Mouse (Mus musculus): Measurements from ENCODE around the gene Gpr6. TPM values are rescaled to one million over a fixed set of nuclear protein-coding genes. Genes with fewer than 3 reads are reported as not detected.

Gene Gpr6
- polyA plus RNA-seq (2012; ENCODE audit: insufficient read depth, low replicate concordance) = not detected in 2 replicates

DNA sequence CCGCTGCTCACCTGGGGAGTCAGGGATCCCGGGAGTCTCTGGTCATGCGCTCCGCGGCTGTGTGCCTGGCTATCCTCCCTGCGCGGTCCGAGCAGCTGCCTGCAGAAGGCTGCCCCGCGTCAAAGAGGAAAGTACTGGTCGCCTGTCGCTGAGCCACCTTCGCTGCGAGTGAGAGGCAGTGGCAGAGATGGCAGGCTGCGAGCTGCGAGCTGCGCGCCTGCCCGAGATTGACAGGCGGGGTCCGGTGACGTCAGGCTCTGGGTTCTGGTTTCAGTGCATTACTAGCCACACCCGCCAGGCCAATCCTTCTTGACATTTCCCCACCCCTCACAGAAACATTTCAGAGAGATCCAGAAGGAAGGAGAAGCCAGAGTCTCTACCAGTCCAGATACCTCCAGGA is at the start of gene Gpr6:
Gpr6 (minus strand) TSS at position 170 of the 400 bp plus-strand sequence.
- H3K4me3 ChIP-seq (replicated peaks) = peak within 1 kb of the TSS; percentile 31
- peaks cover 10% of the 10 kb centered on the region; the same call in 1 of the 2 replicates for H3K4me1 ChIP-seq
- peaks cover 32% of the 10 kb centered on the region for H3K27me3 ChIP-seq (replicated peaks)
- no peaks in the 10 kb centered on the region for H3K36me3 ChIP-seq (replicated peaks; ENCODE audit: low read length)
- H3K9me3 ChIP-seq = peaks cover 14% of the 10 kb centered on the region
- TF ChIP-seq FLI1 (IDR thresholded peaks at IDR 0.05; ENCODE audit: low read length) = no peak
- no peak for TF ChIP-seq GATA1 (IDR thresholded peaks at IDR 0.05; ENCODE audit: borderline replicate concordance, low read length)

GRCm38 (mm10) chr10:41100060-41100459 is 28.0 kb upstream of the Gpr6 start:
- no peaks in the 10 kb centered on the region for H3K9me3 ChIP-seq
- no peaks in the 10 kb centered on the region for H3K36me3 ChIP-seq (replicated peaks; ENCODE audit: low read length)
- TF ChIP-seq FLI1 (IDR thresholded peaks at IDR 0.05; ENCODE audit: low read length) (no peak), GATA1 (IDR thresholded peaks at IDR 0.05; ENCODE audit: borderline replicate concordance, low read length) (no peak)
- no peak overlapping the region for H3K4me3 ChIP-seq (replicated peaks)
- H3K4me1 ChIP-seq = no peaks in the 10 kb centered on the region
- peaks cover 14% of the 10 kb centered on the region for H3K27me3 ChIP-seq (replicated peaks)

- H3K4me1 ChIP-seq = no peaks in the 10 kb centered on the region
- no peaks in the 10 kb centered on the region for H3K9me3 ChIP-seq
- no peak overlapping the region for H3K4me3 ChIP-seq (replicated peaks)
- H3K36me3 ChIP-seq (replicated peaks; ENCODE audit: low read length) = no peaks in the 10 kb centered on the region
- TF ChIP-seq GATA1 (IDR thresholded peaks at IDR 0.05; ENCODE audit: borderline replicate concordance, low read length) = no peak
- TF ChIP-seq FLI1 (IDR thresholded peaks at IDR 0.05; ENCODE audit: low read length) = no peak
- H3K27me3 ChIP-seq (replicated peaks) = peaks cover 8% of the 10 kb centered on the region
These were observed 26.1 kb upstream of the Gpr6 start for GRCm38 (mm10) chr10:41098137-41098536.

GRCm38 (mm10) chr10:41088852-41089251 is 16.8 kb upstream of the Gpr6 start:
- H3K36me3 ChIP-seq (replicated peaks; ENCODE audit: low read length) = no peaks in the 10 kb centered on the region
- TF ChIP-seq FLI1 (IDR thresholded peaks at IDR 0.05; ENCODE audit: low read length) (no peak), GATA1 (IDR thresholded peaks at IDR 0.05; ENCODE audit: borderline replicate concordance, low read length) (no peak)
- peaks cover 4% of the 10 kb centered on the region; the same call in 1 of the 2 replicates for H3K9me3 ChIP-seq
- H3K4me1 ChIP-seq = no peaks in the 10 kb centered on the region
- no peak overlapping the region for H3K4me3 ChIP-seq (replicated peaks)
- H3K27me3 ChIP-seq (replicated peaks) = no peaks in the 10 kb centered on the region

DNA sequence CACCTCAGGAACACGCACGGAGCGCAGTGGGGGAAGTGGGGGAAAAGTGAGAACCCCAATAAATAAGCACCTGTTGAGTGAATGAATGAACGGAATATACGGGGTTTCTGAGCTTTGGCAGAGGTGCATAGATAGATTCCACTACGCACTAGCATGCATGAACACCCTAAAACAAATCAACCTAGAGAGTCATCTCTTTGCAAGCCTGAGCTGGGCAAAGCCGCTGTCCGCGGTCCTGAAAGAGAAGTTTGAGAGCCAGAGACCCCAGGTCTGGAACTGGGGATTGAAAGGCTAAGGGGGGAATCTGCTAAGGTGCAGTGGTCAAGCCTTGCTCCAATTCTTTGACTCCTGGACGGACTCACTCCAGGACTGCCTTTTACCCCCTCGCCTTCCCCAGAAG is 389 bp downstream of the Gpr6 start:
- H3K4me1 ChIP-seq = peaks cover 10% of the 10 kb centered on the region; the same call in 1 of the 2 replicates
- H3K36me3 ChIP-seq (replicated peaks; ENCODE audit: low read length) = no peaks in the 10 kb centered on the region
- peaks cover 14% of the 10 kb centered on the region for H3K9me3 ChIP-seq
- peaks cover 32% of the 10 kb centered on the region for H3K27me3 ChIP-seq (replicated peaks)
- no peak for TF ChIP-seq FLI1 (IDR thresholded peaks at IDR 0.05; ENCODE audit: low read length)
- TF ChIP-seq GATA1 (IDR thresholded peaks at IDR 0.05; ENCODE audit: borderline replicate concordance, low read length) = no peak
- no peak overlapping the region for H3K4me3 ChIP-seq (replicated peaks)

DNA sequence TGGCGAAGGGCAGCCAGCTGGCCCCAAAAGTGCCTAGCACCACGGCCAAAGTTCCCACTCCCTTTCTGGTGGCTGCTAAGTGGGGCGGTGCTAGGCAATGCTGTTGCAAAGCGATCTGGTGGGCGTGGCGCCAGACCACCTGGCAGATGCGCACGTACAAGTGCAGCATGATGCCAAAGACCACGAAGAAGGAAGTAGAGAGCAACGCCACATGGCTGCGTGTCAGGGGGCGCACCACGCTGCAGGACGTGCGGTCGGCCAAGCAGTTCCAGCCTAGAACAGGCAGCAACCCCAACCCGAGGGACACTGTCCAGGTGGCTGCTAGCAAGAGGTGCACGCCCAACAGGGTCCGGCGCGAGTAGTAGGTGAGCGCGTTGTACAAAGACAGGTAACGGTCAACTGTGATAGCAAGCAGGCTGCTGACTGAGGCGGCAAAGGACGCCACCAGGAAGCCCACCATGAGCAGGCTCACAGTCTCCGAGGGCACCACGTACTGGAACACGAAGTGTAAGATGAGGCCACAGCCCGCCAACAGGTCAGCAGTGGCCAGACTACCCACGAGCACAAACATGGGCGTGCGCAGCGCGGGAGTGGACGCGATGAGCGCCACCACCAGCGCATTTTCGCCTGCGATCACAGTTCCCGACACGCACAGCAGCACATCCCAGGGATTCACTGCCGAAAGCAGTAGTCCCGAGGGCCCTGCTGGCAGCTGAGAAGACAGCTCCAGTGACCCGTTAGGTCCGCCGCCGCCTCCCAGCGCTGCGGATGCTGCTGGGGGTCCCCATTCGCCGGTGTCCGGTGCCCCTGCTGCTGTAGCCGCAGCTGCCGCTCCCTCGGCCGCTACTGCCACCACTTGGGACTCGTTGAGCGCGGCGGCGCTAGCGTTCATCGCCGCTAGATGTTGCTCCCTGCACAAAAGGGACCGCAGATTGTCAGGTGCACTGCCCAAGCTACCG is 1.1 kb downstream of the Gpr6 start:
- Histone ChIP-seq H3K4me1 (peaks cover 10% of the 10 kb centered on the region; the same call in 1 of the 2 replicates), H3K27me3 (replicated peaks) (peaks cover 32% of the 10 kb centered on the region), H3K9me3 (peaks cover 14% of the 10 kb centered on the region), H3K36me3 (replicated peaks; ENCODE audit: low read length) (no peaks in the 10 kb centered on the region), H3K4me3 (replicated peaks) (peak overlapping the region; percentile 31)
- TF ChIP-seq FLI1 (IDR thresholded peaks at IDR 0.05; ENCODE audit: low read length) (no peak), GATA1 (IDR thresholded peaks at IDR 0.05; ENCODE audit: borderline replicate concordance, low read length) (no peak)

DNA sequence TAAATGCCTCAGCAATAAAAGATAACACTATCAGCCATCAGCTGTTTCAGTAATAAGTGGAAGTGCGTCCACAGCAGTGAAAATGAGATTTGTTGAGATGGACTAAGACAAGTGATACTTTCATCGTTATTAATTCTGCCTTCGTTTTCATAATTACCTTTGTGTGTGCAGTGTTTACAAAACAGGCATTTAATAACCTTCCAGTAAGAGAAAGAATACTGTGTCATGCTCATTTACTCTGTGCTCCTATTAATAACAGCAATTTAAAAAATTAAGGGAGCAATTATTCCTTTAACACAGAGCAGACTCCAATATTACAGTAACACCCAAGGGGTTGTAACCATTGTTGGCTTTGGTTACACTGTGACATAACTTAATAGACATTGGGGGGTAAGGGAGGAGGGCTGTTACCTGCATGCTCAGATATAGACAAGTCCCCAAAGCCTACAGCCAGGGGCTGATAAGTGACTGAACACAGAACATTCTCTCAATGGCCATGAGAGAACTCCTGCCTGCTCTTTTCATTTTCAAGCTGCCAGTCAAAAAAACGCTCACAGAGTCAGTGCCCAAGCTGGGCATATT is 11.7 kb downstream of the Gpr6 start:
- Histone ChIP-seq H3K4me1 (no peaks in the 10 kb centered on the region), H3K27me3 (replicated peaks) (no peaks in the 10 kb centered on the region), H3K9me3 (no peaks in the 10 kb centered on the region), H3K36me3 (replicated peaks; ENCODE audit: low read length) (no peaks in the 10 kb centered on the region), H3K4me3 (replicated peaks) (no peak overlapping the region)
- TF ChIP-seq GATA1 (IDR thresholded peaks at IDR 0.05; ENCODE audit: borderline replicate concordance, low read length) = no peak
- TF ChIP-seq FLI1 (IDR thresholded peaks at IDR 0.05; ENCODE audit: low read length) = no peak

- Histone ChIP-seq H3K4me3 (replicated peaks) (no peak overlapping the region), H3K4me1 (no peaks in the 10 kb centered on the region), H3K9me3 (no peaks in the 10 kb centered on the region), H3K36me3 (replicated peaks; ENCODE audit: low read length) (no peaks in the 10 kb centered on the region), H3K27me3 (replicated peaks) (no peaks in the 10 kb centered on the region)
- TF ChIP-seq FLI1 (IDR thresholded peaks at IDR 0.05; ENCODE audit: low read length) (no peak), GATA1 (IDR thresholded peaks at IDR 0.05; ENCODE audit: borderline replicate concordance, low read length) (no peak)
These were observed 16.5 kb downstream of the Gpr6 start for GRCm38 (mm10) chr10:41055581-41055980.

GRCm38 (mm10) chr10:41054005-41054404 is 18.1 kb downstream of the Gpr6 start:
- H3K4me1 ChIP-seq = no peaks in the 10 kb centered on the region
- H3K27me3 ChIP-seq (replicated peaks) = no peaks in the 10 kb centered on the region
- TF ChIP-seq GATA1 (IDR thresholded peaks at IDR 0.05; ENCODE audit: borderline replicate concordance, low read length) = peak; percentile 54; the same call in 1 of the 3 replicates
- TF ChIP-seq FLI1 (IDR thresholded peaks at IDR 0.05; ENCODE audit: low read length) = no peak
- no peaks in the 10 kb centered on the region; the same call in 1 of the 2 replicates for H3K9me3 ChIP-seq
- no peak overlapping the region for H3K4me3 ChIP-seq (replicated peaks)
- H3K36me3 ChIP-seq (replicated peaks; ENCODE audit: low read length) = no peaks in the 10 kb centered on the region

GRCm38 (mm10) chr10:41042272-41042671 is 29.8 kb downstream of the Gpr6 start:
- TF ChIP-seq FLI1 (IDR thresholded peaks at IDR 0.05; ENCODE audit: low read length) (no peak), GATA1 (IDR thresholded peaks at IDR 0.05; ENCODE audit: borderline replicate concordance, low read length) (no peak)
- no peak overlapping the region for H3K4me3 ChIP-seq (replicated peaks)
- no peaks in the 10 kb centered on the region for H3K27me3 ChIP-seq (replicated peaks)
- H3K36me3 ChIP-seq (replicated peaks; ENCODE audit: low read length) = no peaks in the 10 kb centered on the region
- no peaks in the 10 kb centered on the region for H3K4me1 ChIP-seq
- H3K9me3 ChIP-seq = no peaks in the 10 kb centered on the region

All from megakaryocyte, embryonic 14.5 days (primary cell).